Mouse (Mus musculus) lung, embryonic 16.5 days (tissue): Measurements from ENCODE around the gene Gm11937. TPM values are rescaled to one million over a fixed set of nuclear protein-coding genes. Genes with fewer than 3 reads are reported as not detected.

Experiments
- ATAC-seq: fragments of 200-750 bp; cut with Nextera tagmentation; 2 replicates; pipeline ENCODE4 v1.8.0; 2017; ENCODE audit warnings: low read depth, mild to moderate bottlenecking, moderate library complexity
- H3K27ac ChIP-seq: fragments of 300-500 bp; sonication (generic); 2 replicates; pipeline ENCODE4 v1.5.1; 2014; ENCODE audit warnings: mild to moderate bottlenecking, control low read depth, low read length
- H3K27me3 ChIP-seq: fragments of 300-500 bp; sonication (generic); 2 replicates; pipeline ENCODE4 v1.6.1; 2014; ENCODE audit warnings: low read depth, low read length, mixed read lengths; ENCODE audit not compliant: control insufficient read depth, insufficient read depth
- H3K36me3 ChIP-seq: fragments of 300-500 bp; sonication (generic); 2 replicates; pipeline ENCODE4 v1.6.1; 2014; ENCODE audit warnings: low read length; ENCODE audit not compliant: control insufficient read depth, insufficient read depth
- H3K4me1 ChIP-seq: fragments of 300-500 bp; sonication (generic); replicated peaks from 2 replicates; pipeline ENCODE4 v1.6.1; 2014; ENCODE audit warnings: low read length, mixed read lengths; ENCODE audit not compliant: control insufficient read depth, insufficient read depth
- H3K4me2 ChIP-seq: fragments of 300-500 bp; sonication (generic); 2 replicates; pipeline ENCODE4 v1.6.1; 2014; ENCODE audit warnings: low read depth, low read length, control low read depth
- H3K4me3 ChIP-seq: fragments of 300-500 bp; sonication (generic); 2 replicates; pipeline ENCODE4 v1.5.1; 2014; ENCODE audit warnings: mild to moderate bottlenecking, low read length, control low read depth
- H3K9ac ChIP-seq: fragments of 300-500 bp; sonication (generic); 2 replicates; pipeline ENCODE4 v1.6.1; 2014; ENCODE audit warnings: low read length, control low read depth
- H3K9me3 ChIP-seq: fragments of 300-500 bp; sonication (generic); 2 replicates; pipeline ENCODE4 v1.6.1; 2016; ENCODE audit warnings: low read length; ENCODE audit not compliant: control insufficient read depth
- WGBS: fragments of 180-500 bp; shearing (Covaris S2); extraction: QIAGEN DNeasy Blood & Tissue Kit; methylation state at CpG from one replicate; pipeline ENCODE4 v1.1.7; 2014; 5-methylcytosine and 5-hydroxymethylcytosine counted together
- polyA plus RNA-seq: library from polyadenylated mRNA; unstranded; fragments of >200 nt; fragmentation: Nextera tagmentation; extraction: Ambion mirVana; gene quantifications from 2 replicates; pipeline ENCODE4 v1.2.1, GENCODE M21; 2015

Gene Gm11937
- polyA plus RNA-seq, 1 experiment from 2014 or later = not detected

GRCm38 (mm10) chr11:99566530-99566929 is 43.5 kb downstream of the Gm11937 start, which contains the start of gene Krtap3-1:
Gene Krtap3-1, minus strand, starts transcription at chr11:99566630.
- H3K27me3 ChIP-seq = no peaks in the 10 kb centered on the region
- no peak within 1 kb of the TSS for H3K4me3 ChIP-seq
- H3K4me2 ChIP-seq = no peak within 1 kb of the TSS
- H3K27ac ChIP-seq = no peak within 1 kb of the TSS
- no peaks in the 10 kb centered on the region for H3K9me3 ChIP-seq
- H3K4me1 ChIP-seq = no peaks in the 10 kb centered on the region
- H3K36me3 ChIP-seq = no peaks in the 10 kb centered on the region
- 91% methylated on average over 7 of the region's 7 CpGs for WGBS
- no peak for ATAC-seq
- H3K9ac ChIP-seq = no peak within 1 kb of the TSS

GRCm38 (mm10) chr11:99562580-99562979 is 47.4 kb downstream of the Gm11937 start:
- Histone ChIP-seq H3K4me3 (no peak overlapping the region), H3K9me3 (no peaks in the 10 kb centered on the region), H3K27ac (no peak overlapping the region), H3K27me3 (no peaks in the 10 kb centered on the region), H3K9ac (no peak overlapping the region), H3K36me3 (no peaks in the 10 kb centered on the region), H3K4me1 (no peaks in the 10 kb centered on the region), H3K4me2 (no peak overlapping the region)
- WGBS = 73% methylated on average over 6 of the region's 6 CpGs
- no peak for ATAC-seq

Other genes with a start within 250 kb of the Gm11937 start
- gene Krt28, start 235.3 kb downstream of the Gm11937 start, polyA plus RNA-seq = 0.13 and 0.21 TPM in 2 replicates
- gene Krt10, start 220.8 kb downstream of the Gm11937 start, polyA plus RNA-seq = 21.6 and 23.2 TPM in 2 replicates
- not detected in 2 replicates for gene Krt12, start 187.9 kb downstream of the Gm11937 start, polyA plus RNA-seq
- gene Krt20, start 172.0 kb downstream of the Gm11937 start, polyA plus RNA-seq = 0.30 and 0.96 TPM in 2 replicates
- gene Krt23, start 117.1 kb downstream of the Gm11937 start, polyA plus RNA-seq = 4.9 and 5.4 TPM in 2 replicates
- gene Krt39, start 88.9 kb downstream of the Gm11937 start, polyA plus RNA-seq = not detected in 2 replicates
- not detected in 2 replicates for gene Krt40, start 67.0 kb downstream of the Gm11937 start, polyA plus RNA-seq
- not detected in 2 replicates for gene Krtap3-3, start 59.3 kb downstream of the Gm11937 start, polyA plus RNA-seq
- not detected in 2 replicates for gene Krtap3-2, start 53.3 kb downstream of the Gm11937 start, polyA plus RNA-seq
- gene Gm11939, start 50.7 kb downstream of the Gm11937 start, polyA plus RNA-seq = not detected in 2 replicates
- gene Krtap3-1, start 43.6 kb downstream of the Gm11937 start, polyA plus RNA-seq = not detected in 2 replicates
- gene Krtap1-5, start 29.2 kb downstream of the Gm11937 start, polyA plus RNA-seq = not detected in 2 replicates
- not detected in 2 replicates for gene Krtap1-4, start 26.5 kb downstream of the Gm11937 start, polyA plus RNA-seq
- not detected in 2 replicates for gene Krtap1-3, start 18.9 kb downstream of the Gm11937 start, polyA plus RNA-seq
- not detected in 2 replicates for gene Krtap9-3, start 12.1 kb downstream of the Gm11937 start, polyA plus RNA-seq
- not detected in 2 replicates for gene Gm11938, start 6.9 kb downstream of the Gm11937 start, polyA plus RNA-seq
- not detected in 2 replicates for gene Krtap2-4, start 4.7 kb upstream of the Gm11937 start, polyA plus RNA-seq
- not detected in 2 replicates for gene Gm11562, start 10.2 kb upstream of the Gm11937 start, polyA plus RNA-seq
- not detected in 2 replicates for gene Krtap4-1, start 18.0 kb upstream of the Gm11937 start, polyA plus RNA-seq
- gene Krtap4-2, start 24.9 kb upstream of the Gm11937 start, polyA plus RNA-seq = not detected in 2 replicates
- not detected in 2 replicates for gene Krtap4-7, start 33.9 kb upstream of the Gm11937 start, polyA plus RNA-seq
- not detected in 2 replicates for gene Gm11555, start 40.0 kb upstream of the Gm11937 start, polyA plus RNA-seq
- gene Gm11563, start 48.8 kb upstream of the Gm11937 start, polyA plus RNA-seq = not detected in 2 replicates
- not detected in 2 replicates for gene Krtap4-6, start 55.8 kb upstream of the Gm11937 start, polyA plus RNA-seq
- gene Gm14190, start 80.6 kb upstream of the Gm11937 start, polyA plus RNA-seq = not detected in 2 replicates
- not detected in 2 replicates for gene Gm14180, start 124.1 kb upstream of the Gm11937 start, polyA plus RNA-seq
- gene Gm11595, start 162.7 kb upstream of the Gm11937 start, polyA plus RNA-seq = not detected in 2 replicates
- not detected in 2 replicates for gene Krtap4-8, start 170.5 kb upstream of the Gm11937 start, polyA plus RNA-seq
- gene Krtap4-9, start 175.0 kb upstream of the Gm11937 start, polyA plus RNA-seq = not detected in 2 replicates
- gene Gm11596, start 183.3 kb upstream of the Gm11937 start, polyA plus RNA-seq = not detected in 2 replicates
- gene Gm11569, start 188.7 kb upstream of the Gm11937 start, polyA plus RNA-seq = not detected in 2 replicates
- not detected in 2 replicates for gene Gm11554, start 194.3 kb upstream of the Gm11937 start, polyA plus RNA-seq
- gene Krtap4-13, start 199.7 kb upstream of the Gm11937 start, polyA plus RNA-seq = not detected in 2 replicates
- gene Gm11564, start 205.5 kb upstream of the Gm11937 start, polyA plus RNA-seq = not detected in 2 replicates
- not detected in 2 replicates for gene 2300003K06Rik, start 227.9 kb upstream of the Gm11937 start, polyA plus RNA-seq
- not detected in 2 replicates for gene Krtap4-16, start 241.4 kb upstream of the Gm11937 start, polyA plus RNA-seq
- not detected in 2 replicates for gene Gm11568, start 247.7 kb upstream of the Gm11937 start, polyA plus RNA-seq